Mouse (Mus musculus) common myeloid progenitor, adult 5-6 weeks (primary cell): Measurements from ENCODE around the gene Gm44596. TPM values are rescaled to one million over a fixed set of nuclear protein-coding genes. Genes with fewer than 3 reads are reported as not detected.

Source experiments
- total RNA-seq: library from RNA; stranded (forward); fragments of 200-1000, 187-1606 nt; gene quantifications from 2 replicates; pipeline ENCODE4 v1.2.3, GENCODE M21; 2017

Gm44596 gene
- total RNA-seq, 1 experiment from 2014 or later, result not detected

Other genes with a start within 250 kb of the Gm44596 start
- gene Tspan9, start 231.9 kb upstream of the Gm44596 start, total RNA-seq, result 0.29 and 0.69 TPM in 2 replicates
- not detected in 2 replicates for gene Tead4, start 74.7 kb upstream of the Gm44596 start, total RNA-seq
- gene Tulp3, start 19.7 kb upstream of the Gm44596 start, total RNA-seq, result 0.19 and 0.27 TPM in 2 replicates
- 39.5 and 43.8 TPM in 2 replicates for gene Rhno1, start 12.6 kb upstream of the Gm44596 start, total RNA-seq
- gene Foxm1, start 12.5 kb upstream of the Gm44596 start, total RNA-seq, result 10.9 and 19.5 TPM in 2 replicates
- not detected in 2 replicates for gene Tex52, start within 50 bp of the Gm44596 start, total RNA-seq
- gene Nrip2, start 23.8 kb downstream of the Gm44596 start, total RNA-seq, result under 0.01 TPM in 1 of 2 replicates, not detected in the other
- gene Itfg2, start 49.4 kb downstream of the Gm44596 start, total RNA-seq, result 13.9 and 19.0 TPM in 2 replicates
- gene Fkbp4, start 63.2 kb downstream of the Gm44596 start, total RNA-seq, result 331 and 387 TPM in 2 replicates
- not detected in 2 replicates for gene Pzp, start 151.2 kb downstream of the Gm44596 start, total RNA-seq
- not detected in 2 replicates for gene A2ml1, start 206.1 kb downstream of the Gm44596 start, total RNA-seq
- not detected in 2 replicates for gene Klrb1a, start 248.0 kb downstream of the Gm44596 start, total RNA-seq